Mouse (Mus musculus) myocyte (in vitro differentiated cells): ENCODE measurements around the gene Smoc2.

Experiments
- CEBPB ChIP-seq: IDR thresholded peaks from 2 replicates; pipeline ENCODE4 v1.6.1; 2011; ENCODE audit warnings: mild to moderate bottlenecking, moderate library complexity; ENCODE audit not compliant: poor library complexity, insufficient read depth, severe bottlenecking
- E2F4 ChIP-seq: IDR thresholded peaks from one replicate; pipeline ENCODE4 v1.6.1; 2011; ENCODE audit warnings: mild to moderate bottlenecking, control low read depth, moderate library complexity; ENCODE audit not compliant: insufficient read depth
- MAX ChIP-seq: IDR thresholded peaks from one replicate; pipeline ENCODE4 v1.6.1; 2011; ENCODE audit warnings: low read depth, mild to moderate bottlenecking, control low read depth
- MYOG ChIP-seq, 3 experiments: IDR thresholded peaks; one replicate each; pipeline ENCODE4 v1.6.1; 2011; ENCODE audit warnings: control low read depth in 2 of 3, low read depth in 2 of 3, mild to moderate bottlenecking in 2 of 3; ENCODE audit not compliant: insufficient read length in 2 of 3, control insufficient read depth in 1 of 3, insufficient read depth in 1 of 3
- POLR2A ChIP-seq: IDR thresholded peaks from one replicate; pipeline ENCODE4 v1.6.1; 2011; ENCODE audit warnings: low read depth, mild to moderate bottlenecking, control low read depth, moderate library complexity; ENCODE audit not compliant: insufficient read length
- POLR2AphosphoS2 ChIP-seq: IDR thresholded peaks from one replicate; pipeline ENCODE4 v1.6.1; 2011; ENCODE audit warnings: low read depth, control low read depth; ENCODE audit not compliant: insufficient read length
- SRF ChIP-seq: IDR thresholded peaks from one replicate; pipeline ENCODE4 v1.6.1; 2011; ENCODE audit warnings: low read depth; ENCODE audit not compliant: control insufficient read depth, insufficient read length
- TCF12 ChIP-seq: IDR thresholded peaks from one replicate; pipeline ENCODE4 v1.6.1; 2011; ENCODE audit warnings: mild to moderate bottlenecking, control low read depth; ENCODE audit not compliant: poor library complexity, insufficient read depth, severe bottlenecking
- USF1 ChIP-seq: IDR thresholded peaks from one replicate; pipeline ENCODE4 v1.6.1; 2011; ENCODE audit warnings: low read depth, mild to moderate bottlenecking, control low read depth, moderate library complexity

- no peak for TF ChIP-seq E2F4
- TF ChIP-seq POLR2A = no peak
- no peak for TF ChIP-seq MAX
- no peak for TF ChIP-seq POLR2AphosphoS2
- TF ChIP-seq MYOG (IDR thresholded peaks at IDR 0.05; ENCODE audit: control insufficient read depth in 1 of 3, insufficient read depth in 1 of 3, insufficient read length in 2 of 3, low read depth in 2 of 3) = no peak
- no peak for TF ChIP-seq SRF
- no peak for TF ChIP-seq CEBPB
- TF ChIP-seq USF1 = no peak
- no peak for TF ChIP-seq TCF12
Measured at GRCm38 (mm10) chr17:14361511-14361910, 82.2 kb downstream of the Smoc2 start.
